Mouse (Mus musculus) spleen, adult 12 weeks (tissue): ENCODE data around the gene Vill.

ENCODE experiments used
- DNase-seq: peaks from one replicate; pipeline ENCODE4 v3.0.0; 2022; ENCODE audit warnings: low spot score

The Vill gene

DNA sequence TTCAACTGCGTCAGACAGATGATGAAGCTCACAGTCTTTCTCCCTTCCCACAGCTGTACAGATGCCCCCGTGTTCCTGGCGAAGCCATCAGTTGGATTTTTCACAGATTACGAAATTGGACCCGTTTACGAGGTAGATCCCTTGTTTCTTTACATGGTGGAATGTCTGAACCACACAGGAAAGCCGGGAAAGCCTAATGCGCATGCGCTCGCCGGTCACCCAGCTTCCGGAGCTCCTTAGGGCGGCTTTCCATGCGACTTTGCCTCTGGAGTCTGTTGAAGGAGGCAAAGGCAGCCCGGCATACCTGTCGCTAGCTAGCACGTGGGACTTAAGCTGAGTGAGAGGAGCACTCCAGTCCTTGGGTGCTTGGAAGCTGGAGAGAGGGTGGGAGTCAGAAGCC is 62.3 kb downstream of the Vill start:
- no peak for DNase-seq

DNA sequence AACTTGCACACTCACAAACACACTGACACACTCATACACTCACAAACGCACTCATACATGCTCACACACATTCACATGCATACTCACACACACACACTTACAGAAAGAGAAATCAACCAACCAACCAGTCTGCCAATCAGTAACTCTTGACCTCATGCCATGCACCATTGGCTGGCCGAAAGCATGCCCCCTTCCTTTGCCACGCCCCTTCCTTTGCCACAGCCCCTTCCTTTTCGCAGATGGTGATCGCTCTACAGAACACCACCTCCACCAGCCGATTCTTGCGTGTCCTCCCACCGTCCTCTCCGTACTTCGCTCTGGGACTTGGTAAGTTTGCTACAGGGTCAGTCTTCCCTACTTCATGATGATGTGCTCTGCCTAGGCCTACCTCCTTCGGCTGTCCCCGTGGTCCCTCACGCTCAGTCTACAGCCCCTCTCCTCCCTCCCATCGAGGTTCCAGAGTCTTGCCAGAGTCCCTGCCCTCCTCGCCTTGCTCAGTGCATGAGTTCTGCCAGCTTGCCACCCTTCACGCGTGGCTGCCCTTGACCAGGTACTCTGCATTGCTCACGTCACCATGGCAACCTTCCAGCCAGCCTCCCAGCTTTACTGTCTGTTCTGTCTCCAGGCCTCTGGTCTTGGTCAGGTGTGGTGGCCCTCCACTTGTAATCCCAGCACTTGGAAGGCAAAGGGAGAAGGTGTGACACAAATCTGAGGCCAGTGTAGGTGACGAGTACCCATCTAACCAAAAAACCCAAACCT is 67.0 kb downstream of the Vill start:
- no peak for DNase-seq

GRCm38 (mm10) chr9:119120168-119120560 is 67.6 kb downstream of the Vill start:
- DNase-seq = no peak
